Mouse (Mus musculus): ENCODE results near the gene Nup50.

Gene Nup50

DNA sequence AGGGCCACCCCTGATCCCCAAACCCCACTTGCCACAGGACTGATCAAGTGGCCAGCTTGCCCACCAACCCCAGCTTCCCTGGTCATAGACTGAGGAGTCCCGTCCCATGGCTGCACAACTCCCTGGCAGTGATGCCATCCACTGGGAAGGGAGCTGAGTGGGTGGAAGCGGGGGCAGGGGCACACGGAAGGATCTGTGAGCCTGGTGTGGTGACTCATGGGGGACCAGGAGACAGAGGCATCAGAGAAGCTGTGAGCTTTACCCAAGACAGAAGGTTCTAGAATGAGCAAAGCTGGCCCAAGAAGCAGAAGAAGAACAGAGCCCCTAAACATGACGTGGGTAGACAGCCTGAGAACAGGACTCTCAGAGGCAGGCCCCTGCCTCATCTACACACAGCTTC is 26.8 kb downstream of the Nup50 start:
- DNase-seq (ENCODE audit: inconsistent ontology term) = peak; percentile 54

DNA sequence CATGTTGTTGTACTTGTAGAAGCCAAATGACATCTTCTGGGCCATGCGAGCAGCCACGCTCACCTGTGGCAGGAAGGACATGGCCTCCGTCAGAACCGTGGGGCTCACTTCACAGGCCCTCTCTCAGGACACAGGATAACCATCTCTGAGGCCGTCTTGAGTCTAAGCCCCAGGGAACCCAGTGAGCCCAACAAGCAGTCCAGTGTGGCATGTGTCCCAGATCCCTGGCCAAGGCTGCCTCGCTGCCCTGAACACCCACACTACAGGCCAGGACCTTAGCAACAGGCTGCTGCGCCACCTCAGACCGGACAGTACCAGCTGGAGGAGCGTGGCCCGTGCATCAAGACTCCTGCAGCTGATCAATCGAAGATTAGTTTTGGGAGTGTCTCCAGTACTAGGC is 30.0 kb downstream of the Nup50 start:
- DNase-seq (ENCODE audit: inconsistent ontology term) = no peak

- DNase-seq (ENCODE audit: inconsistent ontology term) = peak; percentile 70
Observed at GRCm38 (mm10) chr15:84957851-84958250, 34.6 kb downstream of the Nup50 start.

DNA sequence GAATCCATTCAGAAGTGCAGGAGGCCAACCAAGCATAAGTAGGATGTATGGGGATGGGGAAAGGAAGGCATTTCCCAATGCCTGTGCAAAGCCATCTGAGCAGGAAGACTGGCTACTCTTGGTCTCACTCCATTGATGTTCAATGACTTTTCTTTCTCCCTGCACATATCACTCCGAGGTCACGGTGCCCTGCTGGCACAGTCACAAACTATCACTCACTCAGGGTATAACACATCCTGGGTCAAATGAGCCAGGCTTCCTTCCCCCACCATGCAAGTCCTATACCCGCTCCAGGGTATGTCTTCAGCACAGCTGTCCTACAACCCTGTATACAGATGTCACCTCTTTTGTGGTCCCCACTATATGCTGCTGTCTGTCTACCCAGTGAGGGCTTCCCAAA is 35.1 kb downstream of the Nup50 start:
- DNase-seq (ENCODE audit: inconsistent ontology term) = no peak

GRCm38 (mm10) chr15:84959891-84960290 is 36.7 kb downstream of the Nup50 start:
- DNase-seq (ENCODE audit: inconsistent ontology term) = no peak

- no peak for DNase-seq (ENCODE audit: inconsistent ontology term)
Observed at GRCm38 (mm10) chr15:84960692-84961091, 37.5 kb downstream of the Nup50 start.

DNA sequence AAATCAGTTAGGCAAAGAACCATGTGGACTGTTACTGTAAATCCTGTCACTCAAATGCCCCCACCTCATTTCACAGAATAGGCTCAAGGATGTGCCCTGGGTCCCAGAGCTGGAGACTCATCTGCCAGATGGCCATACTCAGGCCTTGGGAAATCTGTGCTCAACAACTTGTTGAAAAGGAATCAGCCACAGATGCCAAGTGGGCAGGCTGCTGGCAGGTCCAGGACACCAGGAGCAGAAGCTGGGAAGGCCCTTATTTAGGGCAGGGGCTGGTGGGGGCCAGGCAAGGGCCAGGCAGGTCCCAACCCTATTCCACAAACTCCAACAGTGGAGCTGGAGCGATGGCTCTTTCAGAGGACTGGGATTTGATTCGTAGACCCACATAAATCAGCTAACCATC is 39.3 kb downstream of the Nup50 start:
- DNase-seq (ENCODE audit: inconsistent ontology term) = no peak

DNA sequence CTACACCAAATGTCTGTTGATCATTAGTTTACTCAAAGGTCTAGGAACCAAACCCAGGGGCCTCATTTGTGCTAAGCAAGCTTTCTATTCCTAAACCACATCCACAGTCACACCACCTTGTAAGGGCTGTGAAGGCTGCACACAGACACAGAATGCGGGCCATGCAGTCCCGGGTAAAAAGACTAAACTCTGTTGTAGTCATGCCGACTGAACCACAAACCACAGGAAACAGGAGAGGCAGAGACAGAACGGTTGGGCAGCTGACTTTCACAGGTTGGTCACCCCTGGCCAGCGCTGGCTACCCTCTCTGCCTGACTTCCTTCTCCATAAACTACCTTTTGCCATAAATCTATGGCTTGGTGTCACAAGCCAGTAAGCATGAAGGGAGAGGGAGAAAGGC is 41.6 kb downstream of the Nup50 start:
- DNase-seq (ENCODE audit: inconsistent ontology term) = no peak

DNA sequence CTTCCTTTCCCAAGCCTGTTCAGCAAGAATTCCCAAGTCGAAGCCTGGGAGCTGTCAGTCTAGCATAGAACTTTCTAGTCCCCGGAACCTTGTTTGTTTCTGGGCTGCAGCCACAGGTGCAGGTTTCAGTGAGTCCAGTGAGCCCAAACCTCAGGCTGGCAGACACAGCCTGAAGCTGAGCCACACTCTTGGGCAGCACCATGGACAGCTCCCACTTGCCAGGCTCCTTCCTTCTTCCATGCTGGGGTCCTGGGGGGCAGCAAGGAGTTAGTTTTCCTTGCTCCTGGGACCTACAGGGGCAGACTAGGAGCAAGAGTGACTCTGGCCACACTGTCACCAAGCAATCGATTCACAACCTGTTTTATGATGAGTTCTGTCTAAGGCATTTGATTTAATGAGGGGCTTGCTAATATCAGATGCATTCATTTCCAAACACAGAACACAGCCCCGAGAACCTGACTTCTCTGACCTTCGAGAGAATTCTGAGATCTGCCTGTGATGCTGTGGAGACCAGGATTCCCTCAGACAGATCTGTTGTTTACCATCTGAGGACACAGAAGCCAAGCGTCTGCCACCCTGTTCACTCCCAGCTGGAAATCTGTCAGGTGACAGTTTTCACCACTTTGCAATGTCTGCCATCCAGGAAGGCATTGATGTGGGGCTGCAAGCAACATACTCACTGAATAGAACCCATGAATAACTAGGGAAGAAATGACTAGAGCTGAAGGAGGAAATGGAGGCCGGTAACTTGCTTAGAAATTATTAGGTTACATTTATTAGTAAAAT is 42.6 kb downstream of the Nup50 start:
- no peak for DNase-seq (ENCODE audit: inconsistent ontology term)

- no peak for DNase-seq (ENCODE audit: inconsistent ontology term)
Observed at GRCm38 (mm10) chr15:84968534-84968933, 45.3 kb downstream of the Nup50 start.

DNA sequence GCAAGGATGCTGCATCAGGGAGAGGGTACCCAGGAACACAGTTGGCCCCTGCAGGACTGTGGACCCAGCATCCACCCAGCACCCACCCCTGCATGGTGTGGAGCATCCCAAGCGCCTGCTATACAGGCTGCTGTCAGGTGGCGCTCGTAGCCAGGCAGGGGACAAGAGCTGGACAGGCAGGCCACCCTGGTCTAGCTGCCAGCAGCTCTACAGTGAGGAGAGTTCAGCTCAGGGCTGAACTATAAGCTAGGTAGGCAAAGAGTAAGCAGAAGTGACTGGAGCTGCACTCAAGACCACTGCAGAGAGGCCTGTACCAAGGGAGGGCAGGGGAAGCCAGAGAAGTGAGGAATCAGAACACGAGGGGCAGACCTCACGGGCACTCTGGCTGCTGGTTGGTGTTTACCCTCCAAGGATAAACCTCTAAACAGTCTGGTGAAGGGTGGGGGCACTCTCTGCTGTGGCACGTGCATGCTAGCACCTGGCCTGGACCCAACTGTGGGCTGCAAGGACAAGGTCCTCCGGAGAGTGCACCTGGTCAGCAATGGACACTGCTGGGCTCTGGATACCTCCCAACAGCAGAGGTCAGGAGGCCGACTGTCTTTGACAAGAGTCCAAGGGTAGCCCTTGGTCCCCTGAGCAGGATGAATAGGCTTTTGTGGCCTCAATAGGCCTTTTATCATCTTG is 49.8 kb downstream of the Nup50 start:
- peak; percentile 89 for DNase-seq (ENCODE audit: inconsistent ontology term)

DNA sequence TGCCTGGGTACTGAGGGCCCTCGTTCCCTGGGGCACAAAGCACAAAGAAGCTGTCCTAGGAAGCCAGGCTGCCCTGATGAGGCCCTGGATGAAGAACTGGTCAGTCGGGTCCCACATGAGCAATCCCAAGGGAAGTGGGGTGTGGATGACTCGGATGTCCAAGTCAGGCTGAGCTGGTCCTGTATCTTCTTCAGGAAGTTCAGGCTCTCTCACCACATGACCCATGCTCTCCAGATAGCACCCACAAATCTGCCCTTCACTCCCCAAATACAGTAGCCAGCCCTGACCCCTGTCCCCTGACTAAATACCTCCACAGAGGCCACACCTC is 50.3 kb downstream of the Nup50 start:
- DNase-seq (ENCODE audit: inconsistent ontology term) = no peak

DNA sequence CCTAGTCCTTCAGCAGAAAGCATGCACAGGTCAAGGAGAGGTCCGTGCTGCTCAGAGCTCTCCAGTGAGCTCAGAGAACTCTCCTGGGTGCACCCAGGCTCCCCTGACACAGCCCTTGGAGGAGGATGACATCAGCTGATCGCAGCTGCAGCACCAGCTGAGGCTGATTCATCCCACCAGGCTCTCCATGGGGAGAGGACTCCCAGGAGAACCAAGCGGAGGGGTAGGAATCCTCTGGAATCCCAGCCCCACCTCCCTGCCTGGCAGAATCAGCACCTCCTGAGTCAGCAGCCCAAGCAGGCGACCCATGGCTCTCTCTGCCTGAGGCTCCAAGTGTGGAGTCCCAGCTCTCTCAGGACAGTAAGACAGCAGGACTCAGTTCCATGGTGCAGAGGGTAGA is 52.5 kb downstream of the Nup50 start:
- peak; percentile 96 for DNase-seq (ENCODE audit: inconsistent ontology term)

- no peak for DNase-seq (ENCODE audit: inconsistent ontology term)
Observed at GRCm38 (mm10) chr15:84981609-84982313, 58.5 kb downstream of the Nup50 start.

DNA sequence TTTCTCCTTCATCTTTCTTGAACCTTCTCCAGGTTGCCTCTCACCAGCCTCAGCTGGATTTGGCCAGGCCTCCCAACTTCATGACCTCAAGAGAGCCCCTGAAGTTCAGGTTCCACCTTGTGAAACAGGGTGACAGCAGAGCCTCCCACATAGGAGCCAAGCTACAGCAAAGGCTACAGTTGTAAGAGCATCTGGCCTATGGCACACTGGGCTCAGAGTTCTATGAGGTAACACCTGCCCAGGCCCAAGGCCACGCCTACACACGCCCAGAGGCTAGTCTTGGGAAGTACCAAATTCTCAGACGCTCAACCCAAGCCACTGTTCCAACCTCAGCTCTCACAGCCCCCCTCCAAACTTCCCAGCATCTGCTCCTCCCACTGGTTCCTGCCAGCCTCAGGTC is 59.7 kb downstream of the Nup50 start:
- DNase-seq (ENCODE audit: inconsistent ontology term) = no peak

- DNase-seq (ENCODE audit: inconsistent ontology term) = no peak
Observed at GRCm38 (mm10) chr15:84983721-84984120, 60.5 kb downstream of the Nup50 start.

DNA sequence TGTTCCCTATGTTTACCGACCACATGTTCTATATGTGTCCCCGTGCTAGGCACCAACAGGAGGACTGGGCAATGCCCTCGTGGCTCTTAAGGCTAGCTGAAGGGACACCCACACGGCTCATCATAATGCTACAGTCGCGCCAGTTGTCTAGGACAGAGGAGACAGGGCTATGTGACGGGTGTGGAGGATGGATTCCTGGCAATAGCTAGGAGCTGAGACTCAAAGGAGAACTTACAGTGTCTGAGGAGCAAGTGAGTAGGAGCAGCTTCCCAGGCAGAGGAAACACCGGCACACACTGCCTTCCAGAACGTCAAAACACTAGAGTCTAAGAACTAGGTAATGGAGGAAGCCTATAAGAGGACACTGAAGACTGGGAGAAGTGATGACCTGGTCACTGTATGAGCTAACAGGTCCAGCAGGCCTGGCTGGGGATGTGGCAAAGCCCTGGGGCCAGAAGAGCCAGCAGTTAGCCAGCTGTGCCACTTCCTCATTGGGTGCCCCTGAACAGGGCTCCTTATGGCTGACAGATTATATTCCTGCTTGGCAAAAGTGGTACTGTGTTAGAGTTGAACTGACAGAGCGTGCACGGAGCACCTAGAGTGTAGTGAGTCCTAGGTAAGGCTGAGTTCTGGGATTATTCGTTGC is 62.4 kb downstream of the Nup50 start:
- DNase-seq (ENCODE audit: inconsistent ontology term) = no peak

GRCm38 (mm10) chr15:84986171-84987019 is 63.2 kb downstream of the Nup50 start:
- no peak for DNase-seq (ENCODE audit: inconsistent ontology term)

DNA sequence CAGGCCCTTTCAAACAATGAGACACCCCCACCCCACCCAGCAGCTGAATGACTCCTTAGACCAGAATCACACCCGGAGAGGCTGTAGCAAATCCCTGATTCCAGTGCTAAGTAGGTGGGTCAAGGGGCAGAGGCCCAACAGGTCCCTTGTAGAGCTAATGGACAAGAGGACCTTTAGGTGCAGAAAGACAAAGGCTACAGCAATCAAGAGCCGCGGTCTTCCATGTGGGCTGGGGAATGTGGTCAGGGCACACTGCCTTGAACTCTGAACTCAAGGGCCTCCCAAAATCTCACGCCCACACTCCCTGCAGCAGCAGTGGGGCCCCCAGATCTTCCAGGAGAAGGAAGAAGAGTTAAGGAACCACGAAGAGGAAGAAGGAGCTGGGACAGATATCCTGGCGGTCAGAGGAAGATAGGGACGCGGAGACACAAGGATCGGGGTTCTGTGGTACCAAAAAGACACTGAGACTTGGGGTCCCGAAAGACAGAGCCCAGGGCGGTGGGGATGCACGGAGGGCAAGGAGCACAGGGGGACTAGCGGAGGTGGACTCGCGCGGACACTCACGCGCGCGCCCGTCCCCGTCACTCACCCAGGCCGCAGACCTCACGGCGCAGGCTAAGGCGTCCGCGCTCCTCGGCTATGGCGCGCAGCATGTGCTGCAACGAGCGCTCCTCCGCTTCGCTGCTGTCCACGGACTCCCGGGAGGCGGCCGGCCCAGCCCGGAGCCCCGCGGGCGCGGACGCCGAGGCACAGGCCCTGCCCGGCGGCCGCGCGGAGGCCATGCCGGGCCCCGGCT is 64.0 kb downstream of the Nup50 start:
- peak; percentile 53 for DNase-seq (ENCODE audit: inconsistent ontology term)

All from Muller cell, postnatal 12 days (primary cell).